Mouse (Mus musculus): Measurements from ENCODE around the gene Zcrb1.

DNA sequence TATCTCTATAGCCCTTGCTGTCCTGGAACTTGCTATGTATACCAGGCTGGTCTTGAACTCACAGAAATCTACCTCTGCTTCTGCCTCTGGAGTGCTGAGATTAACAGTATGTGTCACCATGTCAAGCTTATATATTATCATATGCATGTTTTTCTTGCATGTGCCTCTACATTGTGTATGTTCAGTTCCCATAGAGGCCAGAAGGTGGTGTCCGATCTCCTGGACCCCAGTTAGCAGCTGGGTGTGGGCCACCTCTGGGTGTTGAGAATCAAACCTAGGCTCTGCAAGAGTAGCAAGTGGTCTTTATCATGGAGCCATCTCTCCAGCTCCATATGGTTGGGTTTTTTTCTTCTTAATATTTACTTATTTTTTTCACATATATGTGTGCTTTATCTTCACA is 24.4 kb upstream of the Zcrb1 start:
- TF ChIP-seq RCOR1 (conservative IDR thresholded peaks at IDR 0.05; ENCODE audit: low read depth, low read length), result no peak
- no peak for TF ChIP-seq HCFC1 (IDR thresholded peaks at IDR 0.05; ENCODE audit: low read depth, low read length)
- TF ChIP-seq TCF12 (IDR thresholded peaks at IDR 0.05; ENCODE audit: low read depth, low read length), result no peak
- no peak for TF ChIP-seq EP300 (IDR thresholded peaks at IDR 0.05; ENCODE audit: low read length)
- TF ChIP-seq JUND (conservative IDR thresholded peaks at IDR 0.05; ENCODE audit: low read depth, low read length), result no peak
- no peak for TF ChIP-seq NRF1 (IDR thresholded peaks at IDR 0.05; ENCODE audit: low read depth, low read length)
- TF ChIP-seq SIN3A (IDR thresholded peaks at IDR 0.05; ENCODE audit: low read length), result no peak
- no peak for TF ChIP-seq POLR2A (IDR thresholded peaks at IDR 0.05; ENCODE audit: low read depth, low read length)
- TF ChIP-seq MAFK (IDR thresholded peaks at IDR 0.05; ENCODE audit: insufficient replicate concordance, low read length), result no peak
- TF ChIP-seq CTCF (conservative IDR thresholded peaks at IDR 0.05 in 1 of 2, IDR thresholded peaks at IDR 0.05 in 1 of 2; ENCODE audit: low read depth in 2 of 2, low read length in 2 of 2), result 0 out of 4 replicates have a peak, but pooled peaks of 1 of the 2 experiments have one; percentile 19
- TF ChIP-seq GABPA (IDR thresholded peaks at IDR 0.05; ENCODE audit: insufficient replicate concordance, low read depth, low read length), result no peak
- no peak for TF ChIP-seq CHD2 (IDR thresholded peaks at IDR 0.05; ENCODE audit: low read length)
- no peak for TF ChIP-seq E2F4 (IDR thresholded peaks at IDR 0.05; ENCODE audit: insufficient replicate concordance, low read depth, low read length)

All from CH12.LX (cell line).